Mouse (Mus musculus) E14TG2a.4 (cell line): ENCODE measurements at regions not wholly inside any gene's neighbourhood (a gene's known extent, or its start where the extent isn't known, plus 50 kb on each side); places are given as distances from the start of the nearest gene placed in this dataset.

Experiments used
- CTCF ChIP-seq: conservative IDR thresholded peaks from 2 replicates; pipeline ENCODE4 v1.5.1; 2014; ENCODE audit warnings: low read length
- NANOG ChIP-seq: IDR thresholded peaks from 2 replicates; pipeline ENCODE4 v1.6.1; 2014; ENCODE audit warnings: borderline replicate concordance, low read length, mixed read lengths

GRCm38 (mm10) chr3:35090496-35091133 is 440.4 kb downstream of the Sox2 start:
- TF ChIP-seq CTCF (no peak), NANOG (no peak)
